Mouse (Mus musculus) erythroblast, embryonic 14.5 days (primary cell): ENCODE data around the gene Atp6v1b1.

ENCODE experiments used
- GATA1 ChIP-seq: IDR thresholded peaks from 2 replicates; pipeline ENCODE4 v1.6.1; 2012; ENCODE audit warnings: low read length, inconsistent platforms, mixed read lengths
- TAL1 ChIP-seq: IDR thresholded peaks from 3 replicates; pipeline ENCODE4 v1.6.1; 2012; ENCODE audit warnings: low read length, inconsistent platforms, mixed read lengths

GRCm38 (mm10) chr6:83695731-83696130 lies 47.1 kb upstream of the Atp6v1b1 start:
- TF ChIP-seq TAL1: no peak
- TF ChIP-seq GATA1: no peak
